Mouse (Mus musculus) MEL (cell line): ENCODE data around the gene Dennd4a. TPM values are rescaled to one million over a fixed set of nuclear protein-coding genes. Genes with fewer than 3 reads are reported as not detected.

Source experiments
- DNase-seq: peaks from one replicate; pipeline ENCODE4 v3.0.0; 2011; ENCODE audit warnings: low read depth, low spot score
- H3K27ac ChIP-seq: 2 replicates; pipeline ENCODE4 v1.5.1; 2012; ENCODE audit warnings: low read depth, mild to moderate bottlenecking, control low read depth, low read length, moderate library complexity; ENCODE audit not compliant: control insufficient read depth
- H3K27me3 ChIP-seq, 2 experiments: fragments of 150-350 bp in 1 of 2; sonication (generic) in 1 of 2; 2 replicates each; pipeline ENCODE4 v1.6.1; 2012; ENCODE audit warnings: low read length in 2 of 2, mild to moderate bottlenecking in 2 of 2, improper control_type of control experiment in 1 of 2, moderate library complexity in 1 of 2; ENCODE audit not compliant: insufficient read depth in 2 of 2, control insufficient read depth in 1 of 2
- H3K36me3 ChIP-seq, 2 experiments: 2 replicates each; pipeline ENCODE4 v1.6.1; 2012 to 2014; ENCODE audit warnings: low read length in 2 of 2, improper control_type of control experiment in 1 of 2, inconsistent platforms in 1 of 2, mild to moderate bottlenecking in 1 of 2; ENCODE audit not compliant: insufficient read depth in 2 of 2, control insufficient read depth in 1 of 2
- H3K4me1 ChIP-seq, 2 experiments: fragments of 150-350 bp in 1 of 2; sonication (generic) in 1 of 2; 2 replicates each; pipeline ENCODE4 v1.6.1; 2012; ENCODE audit warnings: low read length in 2 of 2, improper control_type of control experiment in 1 of 2, mild to moderate bottlenecking in 1 of 2; ENCODE audit not compliant: insufficient read depth in 2 of 2, control insufficient read depth in 1 of 2
- H3K4me3 ChIP-seq, 2 experiments: fragments of 150-350 bp in 1 of 2; sonication (generic) in 1 of 2; 2 replicates each; pipeline ENCODE4 v1.5.1; 2012; ENCODE audit warnings: low read depth in 2 of 2, low read length in 2 of 2, mild to moderate bottlenecking in 2 of 2, moderate library complexity in 2 of 2, control low read depth in 1 of 2, improper control_type of control experiment in 1 of 2; ENCODE audit not compliant: control insufficient read depth in 1 of 2, insufficient read depth in 1 of 2
- H3K79me2 ChIP-seq: 2 replicates; pipeline ENCODE4 v1.6.1; 2012; ENCODE audit warnings: mild to moderate bottlenecking, low read length, moderate library complexity; ENCODE audit not compliant: control insufficient read depth, poor library complexity, insufficient read depth
- H3K9ac ChIP-seq: 2 replicates; pipeline ENCODE4 v1.6.1; 2012; ENCODE audit warnings: low read depth, mild to moderate bottlenecking, control low read depth, low read length, moderate library complexity; ENCODE audit not compliant: control insufficient read depth, poor library complexity, severe bottlenecking
- H3K9me3 ChIP-seq: fragments of 150-350 bp; sonication (generic); replicated peaks from 2 replicates; pipeline ENCODE4 v1.6.1; 2012; ENCODE audit warnings: mild to moderate bottlenecking, low read length, improper control_type of control experiment, moderate library complexity; ENCODE audit not compliant: insufficient read depth
- BHLHE40 ChIP-seq: IDR thresholded peaks from 2 replicates; pipeline ENCODE4 v1.6.1; 2012; ENCODE audit warnings: low read depth, mild to moderate bottlenecking, inconsistent platforms, low read length, improper control_type of control experiment, borderline replicate concordance
- CHD2 ChIP-seq: IDR thresholded peaks from 2 replicates; pipeline ENCODE4 v1.6.1; 2011; ENCODE audit warnings: low read length, improper control_type of control experiment
- E2F4 ChIP-seq: IDR thresholded peaks from 2 replicates; pipeline ENCODE4 v1.6.1; 2011; ENCODE audit warnings: low read depth, low read length, improper control_type of control experiment, borderline replicate concordance
- ELF1 ChIP-seq: IDR thresholded peaks from 2 replicates; pipeline ENCODE4 v1.6.1; 2014; ENCODE audit warnings: low read depth, mild to moderate bottlenecking, inconsistent platforms, low read length, improper control_type of control experiment, moderate library complexity
- EP300 ChIP-seq, 2 experiments: IDR thresholded peaks; 2 replicates each; pipeline ENCODE4 v1.6.1; 2011; ENCODE audit warnings: improper control_type of control experiment in 2 of 2, low read length in 2 of 2, low read depth in 1 of 2, mild to moderate bottlenecking in 1 of 2
- GABPA ChIP-seq: IDR thresholded peaks from 2 replicates; pipeline ENCODE4 v1.6.1; 2012; ENCODE audit warnings: low read depth, mild to moderate bottlenecking, inconsistent platforms, low read length, improper control_type of control experiment, moderate library complexity
- JUND ChIP-seq: IDR thresholded peaks from 2 replicates; pipeline ENCODE4 v1.6.1; 2011; ENCODE audit warnings: low read depth, mild to moderate bottlenecking, improper control_type of control experiment, low read length
- KAT2A ChIP-seq: conservative IDR thresholded peaks from 2 replicates; pipeline ENCODE4 v1.6.1; 2012; ENCODE audit warnings: low read depth, low read length, improper control_type of control experiment, inconsistent platforms
- MAX ChIP-seq: IDR thresholded peaks from 2 replicates; pipeline ENCODE4 v1.6.1; 2011; ENCODE audit warnings: low read length, improper control_type of control experiment
- MAZ ChIP-seq: IDR thresholded peaks from 2 replicates; pipeline ENCODE4 v1.6.1; 2012; ENCODE audit warnings: low read depth, mild to moderate bottlenecking, inconsistent platforms, low read length, improper control_type of control experiment
- MEF2A ChIP-seq: IDR thresholded peaks from 2 replicates; pipeline ENCODE4 v1.6.1; 2014; ENCODE audit warnings: low read depth, mild to moderate bottlenecking, inconsistent platforms, low read length, improper control_type of control experiment; ENCODE audit not compliant: poor library complexity, insufficient replicate concordance, severe bottlenecking; ENCODE audit errors: extremely low read depth
- MYC ChIP-seq: IDR thresholded peaks from 2 replicates; pipeline ENCODE4 v1.6.1; 2011; ENCODE audit warnings: low read depth, mild to moderate bottlenecking, low read length, improper control_type of control experiment, moderate library complexity
- NELFE ChIP-seq: IDR thresholded peaks from 2 replicates; pipeline ENCODE4 v1.6.1; 2011; ENCODE audit warnings: low read depth, low read length, improper control_type of control experiment
- POLR2A ChIP-seq, 2 experiments: IDR thresholded peaks; 2 replicates each; pipeline ENCODE4 v1.6.1; 2011 to 2012; ENCODE audit warnings: low read length in 2 of 2, mild to moderate bottlenecking in 2 of 2, control low read depth in 1 of 2, improper control_type of control experiment in 1 of 2, low read depth in 1 of 2, moderate library complexity in 1 of 2; ENCODE audit not compliant: control insufficient read depth in 1 of 2, insufficient read depth in 1 of 2, poor library complexity in 1 of 2
- POLR2AphosphoS2 ChIP-seq: IDR thresholded peaks from 2 replicates; pipeline ENCODE4 v1.6.1; 2011; ENCODE audit warnings: low read length, improper control_type of control experiment
- POLR2AphosphoS5 ChIP-seq: IDR thresholded peaks from 2 replicates; pipeline ENCODE4 v1.6.1; 2012; ENCODE audit warnings: low read depth, borderline replicate concordance, mild to moderate bottlenecking, inconsistent platforms, low read length, moderate library complexity, mixed read lengths
- TBP ChIP-seq: IDR thresholded peaks from 2 replicates; pipeline ENCODE4 v1.8.0; 2011; ENCODE audit warnings: low read depth, low read length, improper control_type of control experiment
- TCF12 ChIP-seq: IDR thresholded peaks from 2 replicates; pipeline ENCODE4 v1.6.1; 2014; ENCODE audit warnings: low read depth, mild to moderate bottlenecking, inconsistent platforms, low read length, improper control_type of control experiment, moderate library complexity
- UBTF ChIP-seq: IDR thresholded peaks from 2 replicates; pipeline ENCODE4 v1.6.1; 2012; ENCODE audit warnings: low read depth, mild to moderate bottlenecking, inconsistent platforms, low read length, improper control_type of control experiment, moderate library complexity, borderline replicate concordance; ENCODE audit not compliant: insufficient read depth
- USF1 ChIP-seq: IDR thresholded peaks from 2 replicates; pipeline ENCODE4 v1.6.1; 2014; ENCODE audit warnings: low read depth, mild to moderate bottlenecking, inconsistent platforms, low read length, improper control_type of control experiment, moderate library complexity
- ZNF384 ChIP-seq: IDR thresholded peaks from 2 replicates; pipeline ENCODE4 v1.6.1; 2012; ENCODE audit warnings: low read depth, mild to moderate bottlenecking, inconsistent platforms, low read length, improper control_type of control experiment
- polyA plus RNA-seq, 2 experiments: library from polyadenylated mRNA; stranded (reverse) in 1 of 2; unstranded in 1 of 2; fragments of >175 nt in 1 of 2; fragments of >200 nt in 1 of 2; gene quantifications; 2 replicates each; pipeline versions ENCODE4 v1.2.1 to v1.2.4; 2012; ENCODE audit warnings: low replicate concordance in 2 of 2, low read depth in 1 of 2; ENCODE audit not compliant: insufficient read length in 2 of 2, insufficient read depth in 1 of 2, missing spikeins in 1 of 2
- total RNA-seq: library from RNA; depleted of rRNA; stranded (reverse); fragments of 300-350 nt; gene quantifications from 2 replicates; pipeline ENCODE4 v1.2.3, GENCODE M21; 2012

Gene Dennd4a
- total and polyA plus RNA-seq, 3 experiments = 7.7 to 74.8 (median 24.9) TPM

DNA sequence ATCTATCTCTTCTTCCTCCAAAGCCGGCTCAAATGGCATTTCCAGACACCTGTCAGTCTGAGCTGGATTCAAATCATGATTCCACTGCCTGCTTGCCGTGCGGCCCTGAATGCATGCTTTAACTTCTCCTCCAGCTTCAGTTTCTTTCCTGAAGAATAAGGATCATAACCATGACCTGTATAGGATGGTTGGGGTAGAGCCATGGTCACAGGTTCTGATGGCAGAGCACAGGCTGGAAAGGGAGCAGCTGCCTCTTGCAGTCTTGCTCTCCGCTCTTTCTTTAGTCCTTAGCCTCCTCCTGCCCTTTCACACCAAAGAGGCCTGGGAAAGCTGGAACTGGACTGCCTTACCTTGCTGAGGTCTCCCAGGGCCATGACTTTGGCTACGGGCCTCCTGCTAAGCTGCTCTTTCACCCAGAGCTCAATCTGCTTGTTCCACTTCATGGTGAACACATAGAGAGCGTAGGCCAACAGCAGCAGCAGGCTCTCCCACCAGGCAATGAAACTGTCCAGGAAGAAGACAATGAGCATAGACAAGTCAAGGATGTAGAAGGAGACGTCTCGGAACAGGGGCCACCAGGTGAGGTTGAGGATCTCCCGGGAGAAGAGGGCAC is 136.4 kb downstream of the Dennd4a start (continued):
- TF ChIP-seq MEF2A = no peak
- no peak for TF ChIP-seq JUND
- peak; percentile 80 to 83; a peak in 3 of 4 replicates for TF ChIP-seq POLR2A (IDR thresholded peaks at IDR 0.05; ENCODE audit: control insufficient read depth in 1 of 2, insufficient read depth in 1 of 2, low read depth in 1 of 2, low read length in 2 of 2, poor library complexity in 1 of 2)
- no peak for TF ChIP-seq ZNF384
- TF ChIP-seq BHLHE40 = no peak
- no peak for TF ChIP-seq KAT2A
- TF ChIP-seq NELFE = peak; percentile 42; the same call in 1 of the 2 replicates
- TF ChIP-seq MAZ = no peak
- no peak for TF ChIP-seq TCF12
- TF ChIP-seq MYC = no peak
- no peak for TF ChIP-seq EP300 (IDR thresholded peaks at IDR 0.05; ENCODE audit: low read depth in 1 of 2, low read length in 2 of 2)
- TF ChIP-seq POLR2AphosphoS2 = peak; percentile 78
- no peak for TF ChIP-seq CHD2
- no peak for TF ChIP-seq UBTF
- no peak for TF ChIP-seq GABPA
- TF ChIP-seq ELF1 = no peak
- TF ChIP-seq POLR2AphosphoS5 = no peak
- TF ChIP-seq USF1 = no peak
- no peak for TF ChIP-seq MAX
- TF ChIP-seq TBP = peak; percentile 95

- H3K4me3 ChIP-seq = no peak within 1 kb of the TSS
- no peaks in the 10 kb centered on the region for H3K36me3 ChIP-seq
- H3K4me1 ChIP-seq = peaks cover 0 to 6% of the 10 kb centered on the region in 2 experiments; a peak in 1 of 4 replicates
- DNase-seq = no peak
- H3K27ac ChIP-seq = no peak within 1 kb of the TSS
- no peak within 1 kb of the TSS for H3K9ac ChIP-seq
- H3K79me2 ChIP-seq = no peaks in the 10 kb centered on the region
- no peaks in the 10 kb centered on the region for H3K9me3 ChIP-seq
- TF ChIP-seq E2F4 (no peak), UBTF (no peak)
- peaks cover 0 to 2% of the 10 kb centered on the region in 2 experiments; a peak in 1 of 4 replicates for H3K27me3 ChIP-seq
These were observed 140.1 kb downstream of the Dennd4a start, which contains the start of gene Slc24a1 for GRCm38 (mm10) chr9:64951161-64951657. TSS of gene Slc24a1 (minus strand) at chr9:64951607.
